Mouse (Mus musculus) MEL (cell line): ENCODE results near the gene Fdxacb1. TPM values are rescaled to one million over a fixed set of nuclear protein-coding genes. Genes with fewer than 3 reads are reported as not detected.

Source experiments
- DNase-seq: peaks from one replicate; pipeline ENCODE4 v3.0.0; 2011; ENCODE audit warnings: low read depth, low spot score
- H3K27ac ChIP-seq: 2 replicates; pipeline ENCODE4 v1.5.1; 2012; ENCODE audit warnings: low read depth, mild to moderate bottlenecking, control low read depth, low read length, moderate library complexity; ENCODE audit not compliant: control insufficient read depth
- H3K27me3 ChIP-seq, 2 experiments: fragments of 150-350 bp in 1 of 2; sonication (generic) in 1 of 2; 2 replicates each; pipeline ENCODE4 v1.6.1; 2012; ENCODE audit warnings: low read length in 2 of 2, mild to moderate bottlenecking in 2 of 2, improper control_type of control experiment in 1 of 2, moderate library complexity in 1 of 2; ENCODE audit not compliant: insufficient read depth in 2 of 2, control insufficient read depth in 1 of 2
- H3K36me3 ChIP-seq, 2 experiments: 2 replicates each; pipeline ENCODE4 v1.6.1; 2012 to 2014; ENCODE audit warnings: low read length in 2 of 2, improper control_type of control experiment in 1 of 2, inconsistent platforms in 1 of 2, mild to moderate bottlenecking in 1 of 2; ENCODE audit not compliant: insufficient read depth in 2 of 2, control insufficient read depth in 1 of 2
- H3K4me1 ChIP-seq, 2 experiments: fragments of 150-350 bp in 1 of 2; sonication (generic) in 1 of 2; 2 replicates each; pipeline ENCODE4 v1.6.1; 2012; ENCODE audit warnings: low read length in 2 of 2, improper control_type of control experiment in 1 of 2, mild to moderate bottlenecking in 1 of 2; ENCODE audit not compliant: insufficient read depth in 2 of 2, control insufficient read depth in 1 of 2
- H3K4me3 ChIP-seq, 2 experiments: fragments of 150-350 bp in 1 of 2; sonication (generic) in 1 of 2; 2 replicates each; pipeline ENCODE4 v1.5.1; 2012; ENCODE audit warnings: low read depth in 2 of 2, low read length in 2 of 2, mild to moderate bottlenecking in 2 of 2, moderate library complexity in 2 of 2, control low read depth in 1 of 2, improper control_type of control experiment in 1 of 2; ENCODE audit not compliant: control insufficient read depth in 1 of 2, insufficient read depth in 1 of 2
- H3K79me2 ChIP-seq: 2 replicates; pipeline ENCODE4 v1.6.1; 2012; ENCODE audit warnings: mild to moderate bottlenecking, low read length, moderate library complexity; ENCODE audit not compliant: control insufficient read depth, poor library complexity, insufficient read depth
- H3K9ac ChIP-seq: 2 replicates; pipeline ENCODE4 v1.6.1; 2012; ENCODE audit warnings: low read depth, mild to moderate bottlenecking, control low read depth, low read length, moderate library complexity; ENCODE audit not compliant: control insufficient read depth, poor library complexity, severe bottlenecking
- H3K9me3 ChIP-seq: fragments of 150-350 bp; sonication (generic); replicated peaks from 2 replicates; pipeline ENCODE4 v1.6.1; 2012; ENCODE audit warnings: mild to moderate bottlenecking, low read length, improper control_type of control experiment, moderate library complexity; ENCODE audit not compliant: insufficient read depth
- BHLHE40 ChIP-seq: IDR thresholded peaks from 2 replicates; pipeline ENCODE4 v1.6.1; 2012; ENCODE audit warnings: low read depth, mild to moderate bottlenecking, inconsistent platforms, low read length, improper control_type of control experiment, borderline replicate concordance
- CHD1 ChIP-seq: IDR thresholded peaks from 2 replicates; pipeline ENCODE4 v1.6.1; 2012; ENCODE audit warnings: low read depth, mild to moderate bottlenecking, inconsistent platforms, low read length, improper control_type of control experiment
- CHD2 ChIP-seq: IDR thresholded peaks from 2 replicates; pipeline ENCODE4 v1.6.1; 2011; ENCODE audit warnings: low read length, improper control_type of control experiment
- CTCF ChIP-seq, 3 experiments: IDR thresholded peaks in 2 of 3; conservative IDR thresholded peaks in 1 of 3; 2 replicates each; pipeline ENCODE4 v1.5.1; 2011 to 2012; ENCODE audit warnings: low read length in 3 of 3, low read depth in 2 of 3, mild to moderate bottlenecking in 2 of 3, improper control_type of control experiment in 1 of 3, inconsistent platforms in 1 of 3, mixed read lengths in 1 of 3, moderate library complexity in 1 of 3; ENCODE audit not compliant: control insufficient read depth in 1 of 3, insufficient read depth in 1 of 3, poor library complexity in 1 of 3, severe bottlenecking in 1 of 3
- ELF1 ChIP-seq: IDR thresholded peaks from 2 replicates; pipeline ENCODE4 v1.6.1; 2014; ENCODE audit warnings: low read depth, mild to moderate bottlenecking, inconsistent platforms, low read length, improper control_type of control experiment, moderate library complexity
- ETS1 ChIP-seq: IDR thresholded peaks from 2 replicates; pipeline ENCODE4 v1.6.1; 2012; ENCODE audit warnings: low read depth, mild to moderate bottlenecking, inconsistent platforms, low read length, improper control_type of control experiment, moderate library complexity
- GABPA ChIP-seq: IDR thresholded peaks from 2 replicates; pipeline ENCODE4 v1.6.1; 2012; ENCODE audit warnings: low read depth, mild to moderate bottlenecking, inconsistent platforms, low read length, improper control_type of control experiment, moderate library complexity
- GATA1 ChIP-seq: IDR thresholded peaks from 2 replicates; pipeline ENCODE4 v1.6.1; 2011; ENCODE audit warnings: low read depth, low read length, improper control_type of control experiment
- JUND ChIP-seq: IDR thresholded peaks from 2 replicates; pipeline ENCODE4 v1.6.1; 2011; ENCODE audit warnings: low read depth, mild to moderate bottlenecking, improper control_type of control experiment, low read length
- MAX ChIP-seq: IDR thresholded peaks from 2 replicates; pipeline ENCODE4 v1.6.1; 2011; ENCODE audit warnings: low read length, improper control_type of control experiment
- MYC ChIP-seq: IDR thresholded peaks from 2 replicates; pipeline ENCODE4 v1.6.1; 2011; ENCODE audit warnings: low read depth, mild to moderate bottlenecking, low read length, improper control_type of control experiment, moderate library complexity
- NELFE ChIP-seq: IDR thresholded peaks from 2 replicates; pipeline ENCODE4 v1.6.1; 2011; ENCODE audit warnings: low read depth, low read length, improper control_type of control experiment
- RCOR1 ChIP-seq: IDR thresholded peaks from 2 replicates; pipeline ENCODE4 v1.6.1; 2012; ENCODE audit warnings: low read depth, mild to moderate bottlenecking, inconsistent platforms, low read length, improper control_type of control experiment
- SIN3A ChIP-seq: IDR thresholded peaks from 2 replicates; pipeline ENCODE4 v1.6.1; 2012; ENCODE audit warnings: low read length, improper control_type of control experiment, inconsistent platforms
- SMC3 ChIP-seq: IDR thresholded peaks from 2 replicates; pipeline ENCODE4 v1.6.1; 2011; ENCODE audit warnings: low read depth, low read length, improper control_type of control experiment
- TAL1 ChIP-seq: IDR thresholded peaks from 2 replicates; pipeline ENCODE4 v1.6.1; 2012; ENCODE audit warnings: mild to moderate bottlenecking, inconsistent platforms, low read length, moderate library complexity, mixed read lengths
- TBP ChIP-seq: IDR thresholded peaks from 2 replicates; pipeline ENCODE4 v1.8.0; 2011; ENCODE audit warnings: low read depth, low read length, improper control_type of control experiment
- TCF12 ChIP-seq: IDR thresholded peaks from 2 replicates; pipeline ENCODE4 v1.6.1; 2014; ENCODE audit warnings: low read depth, mild to moderate bottlenecking, inconsistent platforms, low read length, improper control_type of control experiment, moderate library complexity
- UBTF ChIP-seq: IDR thresholded peaks from 2 replicates; pipeline ENCODE4 v1.6.1; 2012; ENCODE audit warnings: low read depth, mild to moderate bottlenecking, inconsistent platforms, low read length, improper control_type of control experiment, moderate library complexity, borderline replicate concordance; ENCODE audit not compliant: insufficient read depth
- USF2 ChIP-seq, 2 experiments: IDR thresholded peaks; 2 replicates each; pipeline ENCODE4 v1.6.1; 2011 to 2012; ENCODE audit warnings: improper control_type of control experiment in 2 of 2, low read length in 2 of 2, borderline replicate concordance in 1 of 2, inconsistent platforms in 1 of 2, low read depth in 1 of 2, mild to moderate bottlenecking in 1 of 2; ENCODE audit not compliant: insufficient read depth in 1 of 2
- ZC3H11A ChIP-seq: IDR thresholded peaks from 2 replicates; pipeline ENCODE4 v1.6.1; 2012; ENCODE audit warnings: low read depth, mild to moderate bottlenecking, inconsistent platforms, low read length, improper control_type of control experiment
- ZKSCAN1 ChIP-seq: IDR thresholded peaks from 2 replicates; pipeline ENCODE4 v1.6.1; 2012; ENCODE audit warnings: low read depth, mild to moderate bottlenecking, inconsistent platforms, low read length, improper control_type of control experiment, moderate library complexity
- ZMIZ1 ChIP-seq: IDR thresholded peaks from 2 replicates; pipeline ENCODE4 v1.6.1; 2012; ENCODE audit warnings: low read depth, mild to moderate bottlenecking, inconsistent platforms, low read length, improper control_type of control experiment, moderate library complexity
- polyA plus RNA-seq, 2 experiments: library from polyadenylated mRNA; stranded (reverse) in 1 of 2; unstranded in 1 of 2; fragments of >175 nt in 1 of 2; fragments of >200 nt in 1 of 2; gene quantifications; 2 replicates each; pipeline versions ENCODE4 v1.2.1 to v1.2.4; 2012; ENCODE audit warnings: low replicate concordance in 2 of 2, low read depth in 1 of 2; ENCODE audit not compliant: insufficient read length in 2 of 2, insufficient read depth in 1 of 2, missing spikeins in 1 of 2
- total RNA-seq: library from RNA; depleted of rRNA; stranded (reverse); fragments of 300-350 nt; gene quantifications from 2 replicates; pipeline ENCODE4 v1.2.3, GENCODE M21; 2012; rRNA removed

Gene Fdxacb1
- total and polyA plus RNA-seq, 3 experiments: 6.5 to 9.7 TPM; not detected in 1

GRCm38 (mm10) chr9:50821651-50822050 is 53.6 kb downstream of the Fdxacb1 start:
- no peak overlapping the region for H3K27ac ChIP-seq
- no peaks in the 10 kb centered on the region; a peak in 3 of 4 replicates for H3K36me3 ChIP-seq
- no peaks in the 10 kb centered on the region for H3K79me2 ChIP-seq
- H3K27me3 ChIP-seq: no peaks in the 10 kb centered on the region
- no peak overlapping the region for H3K4me3 ChIP-seq
- H3K4me1 ChIP-seq: no peaks in the 10 kb centered on the region; a peak in 1 of 4 replicates
- H3K9ac ChIP-seq: no peak overlapping the region
- TF ChIP-seq GABPA: no peak
- TF ChIP-seq CHD2: no peak
- no peak for TF ChIP-seq RCOR1
- TF ChIP-seq SMC3: no peak
- no peak for TF ChIP-seq ELF1
- no peak for TF ChIP-seq UBTF
- TF ChIP-seq ZMIZ1: no peak
- TF ChIP-seq TCF12: no peak
- no peak for TF ChIP-seq MYC
- TF ChIP-seq TBP: no peak
- no peak for DNase-seq
- H3K9me3 ChIP-seq: no peaks in the 10 kb centered on the region

DNA sequence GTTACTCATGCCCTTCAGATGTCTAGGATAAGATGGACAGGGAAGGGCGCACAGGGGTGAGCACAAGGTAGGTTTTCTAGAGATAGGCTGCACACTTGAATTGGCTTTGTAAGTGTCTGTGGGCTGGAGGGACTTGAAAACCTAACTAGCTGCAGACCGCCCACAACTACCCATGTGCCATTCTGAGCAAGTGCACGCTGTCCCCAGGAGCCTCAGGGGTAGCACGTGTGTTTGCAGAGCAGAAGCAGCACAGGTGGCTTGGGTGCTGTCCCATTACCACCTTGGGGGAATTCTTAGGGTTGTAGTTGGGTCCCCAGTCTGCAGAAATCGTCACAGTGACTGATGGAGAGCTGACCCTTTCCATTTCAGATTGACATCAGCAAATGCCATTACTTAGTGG is 54.2 kb downstream of the Fdxacb1 start:
- Histone ChIP-seq H3K9me3 (no peaks in the 10 kb centered on the region), H3K4me1 (no peaks in the 10 kb centered on the region; a peak in 1 of 4 replicates), H3K9ac (no peak overlapping the region), H3K79me2 (no peaks in the 10 kb centered on the region), H3K36me3 (no peaks in the 10 kb centered on the region; a peak in 3 of 4 replicates), H3K27ac (no peak overlapping the region), H3K27me3 (no peaks in the 10 kb centered on the region), H3K4me3 (no peak overlapping the region)
- no peak for TF ChIP-seq TCF12
- TF ChIP-seq ZMIZ1: no peak
- TF ChIP-seq CTCF (IDR thresholded peaks at IDR 0.05 in 2 of 3, conservative IDR thresholded peaks at IDR 0.05 in 1 of 3; ENCODE audit: control insufficient read depth in 1 of 3, insufficient read depth in 1 of 3, low read depth in 2 of 3, low read length in 3 of 3, poor library complexity in 1 of 3, severe bottlenecking in 1 of 3): no peak
- TF ChIP-seq ELF1: no peak
- no peak for TF ChIP-seq TAL1
- TF ChIP-seq SIN3A: no peak
- TF ChIP-seq CHD1: no peak
- TF ChIP-seq ZC3H11A: no peak
- TF ChIP-seq JUND: no peak
- no peak for TF ChIP-seq MYC
- no peak for TF ChIP-seq ETS1
- TF ChIP-seq BHLHE40: no peak
- TF ChIP-seq GABPA: no peak
- no peak for TF ChIP-seq NELFE
- no peak for TF ChIP-seq MAX
- no peak for TF ChIP-seq USF2 (IDR thresholded peaks at IDR 0.05; ENCODE audit: borderline replicate concordance in 1 of 2, insufficient read depth in 1 of 2, low read depth in 1 of 2, low read length in 2 of 2)
- TF ChIP-seq ZKSCAN1: no peak
- no peak for TF ChIP-seq GATA1
- DNase-seq: no peak

Other genes starting within 250 kb of the Fdxacb1 start
- gene Pts, start 239.5 kb upstream of the Fdxacb1 start, total RNA-seq: 24.4 and 24.6 TPM in 2 replicates
- 10 to 100 TPM in 1 of 2 experiments, not detected in 1; 24.6 TPM for gene Pts, start 239.5 kb upstream of the Fdxacb1 start, polyA plus RNA-seq
- not detected in 2 replicates for gene Il18, start 213.4 kb upstream of the Fdxacb1 start, total RNA-seq
- gene Il18, start 213.4 kb upstream of the Fdxacb1 start, polyA plus RNA-seq: not detected
- 0.07 TPM in 1 of 2 replicates, not detected in the other for gene Bco2, start 213.1 kb upstream of the Fdxacb1 start, total RNA-seq
- under 1 TPM in 1 of 2 experiments, not detected in 1; 0.07 TPM for gene Bco2, start 213.1 kb upstream of the Fdxacb1 start, polyA plus RNA-seq
- gene Tex12, start 206.9 kb upstream of the Fdxacb1 start, total RNA-seq: not detected in 2 replicates
- not detected for gene Tex12, start 206.9 kb upstream of the Fdxacb1 start, polyA plus RNA-seq
- 312 and 340 TPM in 2 replicates for gene Sdhd, start 164.4 kb upstream of the Fdxacb1 start, total RNA-seq
- gene Sdhd, start 164.4 kb upstream of the Fdxacb1 start, polyA plus RNA-seq: 100 to 1,000 TPM in 1 of 2 experiments, not detected in 1; 375 TPM
- 227 and 247 TPM in 2 replicates for gene Timm8b, start 164.3 kb upstream of the Fdxacb1 start, total RNA-seq
- gene Timm8b, start 164.3 kb upstream of the Fdxacb1 start, polyA plus RNA-seq: 100 to 1,000 TPM in 1 of 2 experiments, not detected in 1; 129 TPM
- gene Pih1d2, start 150.9 kb upstream of the Fdxacb1 start, total RNA-seq: 4.9 and 5.3 TPM in 2 replicates
- 1 to 10 TPM in 1 of 2 experiments, not detected in 1; 4.6 TPM for gene Pih1d2, start 150.9 kb upstream of the Fdxacb1 start, polyA plus RNA-seq
- 8.7 and 10.4 TPM in 2 replicates for gene Nkapd1, start 150.8 kb upstream of the Fdxacb1 start, total RNA-seq
- gene Nkapd1, start 150.8 kb upstream of the Fdxacb1 start, polyA plus RNA-seq: 10 to 100 TPM in 1 of 2 experiments, not detected in 1; 20.2 TPM
- gene Dlat, start 108.5 kb upstream of the Fdxacb1 start, total RNA-seq: 52.2 and 71.7 TPM in 2 replicates
- 10 to 100 TPM in 1 of 2 experiments, not detected in 1; 77.4 TPM for gene Dlat, start 108.5 kb upstream of the Fdxacb1 start, polyA plus RNA-seq
- not detected in 2 replicates for gene Dixdc1, start 28.7 kb upstream of the Fdxacb1 start, total RNA-seq
- gene Dixdc1, start 28.7 kb upstream of the Fdxacb1 start, polyA plus RNA-seq: under 1 TPM in 1 of 2 experiments, not detected in 1; 0.07 TPM
- not detected in 2 replicates for gene 2310030G06Rik, start 21.7 kb upstream of the Fdxacb1 start, total RNA-seq
- not detected for gene 2310030G06Rik, start 21.7 kb upstream of the Fdxacb1 start, polyA plus RNA-seq
- gene Cryab, start 16.9 kb upstream of the Fdxacb1 start, total RNA-seq: not detected in 2 replicates
- gene Cryab, start 16.9 kb upstream of the Fdxacb1 start, polyA plus RNA-seq: not detected
- gene Hspb2, start 15.9 kb upstream of the Fdxacb1 start, total RNA-seq: not detected in 2 replicates
- gene Hspb2, start 15.9 kb upstream of the Fdxacb1 start, polyA plus RNA-seq: not detected
- gene Alg9, start 6.8 kb downstream of the Fdxacb1 start, total RNA-seq: 23.3 and 24.0 TPM in 2 replicates
- 10 to 100 TPM in 1 of 2 experiments, not detected in 1; 46.7 TPM for gene Alg9, start 6.8 kb downstream of the Fdxacb1 start, polyA plus RNA-seq
- 7.1 and 9.2 TPM in 2 replicates for gene 1110032A03Rik, start 7.3 kb downstream of the Fdxacb1 start, total RNA-seq
- 10 to 100 TPM in 1 of 2 experiments, not detected in 1; 12.8 TPM for gene 1110032A03Rik, start 7.3 kb downstream of the Fdxacb1 start, polyA plus RNA-seq
- 65.0 and 67.6 TPM in 2 replicates for gene Ppp2r1b, start 77.1 kb downstream of the Fdxacb1 start, total RNA-seq
- gene Ppp2r1b, start 77.1 kb downstream of the Fdxacb1 start, polyA plus RNA-seq: 100 to 1,000 TPM in 1 of 2 experiments, not detected in 1; 101 TPM
- 7.5 and 11.0 TPM in 2 replicates for gene Sik2, start 240.8 kb downstream of the Fdxacb1 start, total RNA-seq
- gene Sik2, start 240.8 kb downstream of the Fdxacb1 start, polyA plus RNA-seq: 10 to 100 TPM in 1 of 2 experiments, not detected in 1; 12.1 TPM